Mouse (Mus musculus) ES-Bruce4 (cell line): Measurements from ENCODE around the gene Aff3.

Source experiments
- CTCF ChIP-seq: IDR thresholded peaks from one replicate; pipeline ENCODE4 v1.8.1; 2011; ENCODE audit warnings: low read depth, low read length
- POLR2A ChIP-seq: IDR thresholded peaks from one replicate; pipeline ENCODE4 v1.8.1; 2011; ENCODE audit warnings: low read length; ENCODE audit not compliant: insufficient read depth

GRCm38 (mm10) chr1:38334206-38334605, 330.5 kb downstream of the Aff3 start:
- TF ChIP-seq POLR2A (no peak), CTCF (no peak)
